Mouse (Mus musculus) liver, adult 2 months (tissue): Measurements from ENCODE around the gene Dcxr. TPM values are rescaled to one million over a fixed set of nuclear protein-coding genes. Genes with fewer than 3 reads are reported as not detected.
"Not testable (repeated sequence)": the region's sequence is repeated elsewhere in the genome, so short reads cannot be mapped to it uniquely, and the experiment has no call there.

ENCODE experiments used
- DNase-seq: peaks from one replicate; pipeline ENCODE4 v3.0.0-alpha.2; 2011; ENCODE audit warnings: low read depth, low spot score; ENCODE audit errors: extremely low read depth
- H3K27ac ChIP-seq: fragments of 200-500 bp; replicated peaks from 2 replicates; pipeline ENCODE4 v1.5.1; 2012; ENCODE audit warnings: low read depth, mild to moderate bottlenecking, control low read depth, inconsistent platforms, low read length; ENCODE audit not compliant: insufficient read depth
- H3K27me3 ChIP-seq: fragments of 200-500 bp; 2 replicates; pipeline ENCODE4 v1.6.1; 2012; ENCODE audit warnings: mild to moderate bottlenecking, moderate library complexity, low read length, inconsistent platforms; ENCODE audit not compliant: control insufficient read depth, insufficient read depth
- H3K36me3 ChIP-seq: fragments of 200-500 bp; 2 replicates; pipeline ENCODE4 v1.6.1; 2012; ENCODE audit warnings: low read length, inconsistent platforms; ENCODE audit not compliant: control insufficient read depth, insufficient read depth
- H3K4me1 ChIP-seq: fragments of 200-500 bp; 2 replicates; pipeline ENCODE4 v1.6.1; 2011; ENCODE audit warnings: low read length; ENCODE audit not compliant: control insufficient read depth, insufficient read depth
- H3K4me3 ChIP-seq: fragments of 200-500 bp; 2 replicates; pipeline ENCODE4 v1.5.1; 2011; ENCODE audit warnings: low read depth, mild to moderate bottlenecking, control low read depth, low read length, moderate library complexity; ENCODE audit not compliant: insufficient read depth
- H3K79me2 ChIP-seq: fragments of 200-500 bp; 2 replicates; pipeline ENCODE4 v1.6.1; 2012; ENCODE audit warnings: inconsistent platforms, mild to moderate bottlenecking, low read length, moderate library complexity; ENCODE audit not compliant: control insufficient read depth, insufficient read depth
- H3K9ac ChIP-seq: fragments of 200-500 bp; 2 replicates; pipeline ENCODE4 v1.6.1; 2012; ENCODE audit warnings: low read depth, mild to moderate bottlenecking, control low read depth, inconsistent platforms, low read length
- CTCF ChIP-seq: fragments of 200-500 bp; IDR thresholded peaks from 2 replicates; pipeline ENCODE4 v1.5.1; 2011; ENCODE audit warnings: low read depth, low read length, control low read depth
- POLR2A ChIP-seq: fragments of 200-500 bp; IDR thresholded peaks from 2 replicates; pipeline ENCODE4 v1.6.1; 2011; ENCODE audit warnings: low read length, control low read depth; ENCODE audit not compliant: insufficient read depth; ENCODE audit errors: extremely low read depth
- WGBS: fragments of 180-500 bp; shearing (Covaris S2); methylation state at CpG from one replicate; pipeline ENCODE4 v1.1.7; 2018; 5-methylcytosine and 5-hydroxymethylcytosine counted together
- polyA plus RNA-seq: library from polyadenylated mRNA; depleted of rRNA; stranded (reverse); fragments of >200 nt; gene quantifications from 2 replicates; pipeline ENCODE4 v1.2.3, GENCODE M21; 2012; rRNA removed
- total RNA-seq: library from RNA; depleted of rRNA; stranded (reverse); fragments of >200 nt; gene quantifications from 2 replicates; pipeline ENCODE4 v1.2.3, GENCODE M21; 2014; rRNA removed

Gene Dcxr
- 215 and 230 TPM in 2 replicates for total RNA-seq
- 512 and 554 TPM in 2 replicates for polyA plus RNA-seq

GRCm38 (mm10) chr11:120727169-120727527, at the start of gene Dcxr:
Dcxr (minus strand) TSS chr11:120727281.
- Histone ChIP-seq H3K79me2 (no peaks in the 10 kb centered on the region), H3K27me3 (no peaks in the 10 kb centered on the region), H3K4me3 (peak within 1 kb of the TSS; percentile 79), H3K36me3 (peaks cover 4% of the 10 kb centered on the region), H3K9ac (peak within 1 kb of the TSS; percentile 87), H3K27ac (peak within 1 kb of the TSS; percentile 95), H3K4me1 (peaks cover 10% of the 10 kb centered on the region; the same call in 1 of the 2 replicates)
- TF ChIP-seq CTCF (peak; percentile 62), POLR2A (peak; percentile 95)
- 2% methylated on average over 14 of the region's 14 CpGs for WGBS
- DNase-seq = peak; percentile 99

- 23% methylated on average over 15 of the region's 15 CpGs for WGBS
- TF ChIP-seq POLR2A = no peak
- TF ChIP-seq CTCF = peak; percentile 100
These were observed 48.8 kb upstream of the Dcxr start for GRCm38 (mm10) chr11:120775774-120776469.

GRCm38 (mm10) chr11:120773463-120774190, 46.5 kb upstream of the Dcxr start:
- DNase-seq = no peak
- Histone ChIP-seq H3K4me3 (no peak overlapping the region), H3K79me2 (no peaks in the 10 kb centered on the region), H3K9ac (no peak overlapping the region), H3K4me1 (no peaks in the 10 kb centered on the region), H3K27me3 (no peaks in the 10 kb centered on the region), H3K36me3 (no peaks in the 10 kb centered on the region), H3K27ac (no peak overlapping the region)
- WGBS = 92% methylated on average over 7 of the region's 7 CpGs
- TF ChIP-seq CTCF = no peak
- no peak for TF ChIP-seq POLR2A

More at GRCm38 (mm10) chr11:120775774-120776469, 48.8 kb upstream of the Dcxr start:
- Histone ChIP-seq H3K79me2 (no peaks in the 10 kb centered on the region), H3K4me1 (no peaks in the 10 kb centered on the region), H3K9ac (no peak overlapping the region), H3K27me3 (no peaks in the 10 kb centered on the region), H3K27ac (no peak overlapping the region), H3K36me3 (no peaks in the 10 kb centered on the region), H3K4me3 (no peak overlapping the region)
- peak; percentile 74 for DNase-seq

GRCm38 (mm10) chr11:120772749-120773148, 45.7 kb upstream of the Dcxr start:
- Histone ChIP-seq H3K27me3 (no peaks in the 10 kb centered on the region), H3K4me1 (no peaks in the 10 kb centered on the region), H3K36me3 (no peaks in the 10 kb centered on the region), H3K27ac (no peak overlapping the region), H3K4me3 (no peak overlapping the region), H3K79me2 (no peaks in the 10 kb centered on the region), H3K9ac (no peak overlapping the region)
- DNase-seq = no peak
- TF ChIP-seq CTCF (no peak), POLR2A (no peak)
- WGBS = 93% methylated on average over 3 of the region's 3 CpGs

GRCm38 (mm10) chr11:120768206-120768605, 41.1 kb upstream of the Dcxr start:
- H3K27ac ChIP-seq = no peak overlapping the region
- no peak overlapping the region for H3K9ac ChIP-seq
- TF ChIP-seq CTCF (no peak), POLR2A (no peak)
- no peak for DNase-seq
- no peaks in the 10 kb centered on the region for H3K4me1 ChIP-seq
- no peaks in the 10 kb centered on the region for H3K79me2 ChIP-seq
- WGBS = 78% methylated on average over 1 of the region's 1 CpGs
- H3K27me3 ChIP-seq = no peaks in the 10 kb centered on the region
- no peak overlapping the region for H3K4me3 ChIP-seq
- H3K36me3 ChIP-seq = no peaks in the 10 kb centered on the region

- H3K27me3 ChIP-seq, H3K4me1 ChIP-seq, H3K9ac ChIP-seq, H3K79me2 ChIP-seq, DNase-seq, H3K27ac ChIP-seq, H3K4me3 ChIP-seq, H3K36me3 ChIP-seq: not testable (repeated sequence)
- WGBS = 58% methylated on average over 3 of the region's 7 CpGs
These were observed 39.9 kb upstream of the Dcxr start for GRCm38 (mm10) chr11:120767023-120767422.

GRCm38 (mm10) chr11:120763121-120763999, 36.3 kb upstream of the Dcxr start:
- not testable (repeated sequence) for DNase-seq, H3K9ac ChIP-seq, H3K4me1 ChIP-seq, H3K4me3 ChIP-seq, H3K79me2 ChIP-seq, H3K36me3 ChIP-seq, H3K27ac ChIP-seq, H3K27me3 ChIP-seq
- 37% methylated on average over 11 of the region's 23 CpGs for WGBS

- 31% methylated on average over 14 of the region's 14 CpGs for WGBS
These were observed 35.6 kb upstream of the Dcxr start, which contains the start of gene Hmga1b for GRCm38 (mm10) chr11:120762672-120763041. Hmga1b (plus strand) TSS chr11:120762794.

More at GRCm38 (mm10) chr11:120762672-120763041, 35.6 kb upstream of the Dcxr start, which contains the start of gene Hmga1b:
- not testable (repeated sequence) for H3K9ac ChIP-seq, H3K27me3 ChIP-seq, H3K27ac ChIP-seq, H3K36me3 ChIP-seq, H3K4me1 ChIP-seq, H3K4me3 ChIP-seq, DNase-seq, H3K79me2 ChIP-seq
